Mouse (Mus musculus): Measurements from ENCODE around the gene 1700016C15Rik. TPM values are rescaled to one million over a fixed set of nuclear protein-coding genes. Genes with fewer than 3 reads are reported as not detected.

The 1700016C15Rik gene
- polyA plus RNA-seq, 1 experiment from 2014 or later: 1.8 TPM

- peak; percentile 83 for ATAC-seq
- in situ Hi-C loops (cut with MboI; ENCODE audit: low pct_unique_long_range_greater_than_20kb): no loop called here
- peak; percentile 66 for TF ChIP-seq CTCF (IDR thresholded peaks at IDR 0.05)
- no peaks in the 10 kb centered on the region for H3K27me3 ChIP-seq
- peak; percentile 55 for DNase-seq (ENCODE audit: low read depth, low spot score)
- POLR2A ChIA-PET: interaction anchor here (0.8 kb wide), 1 partner anchor 75 kb away, joined by 3 read pairs; no protein-coding TSS in a partner anchor
- CTCF ChIA-PET: interaction anchor here (0.8 to 4.0 kb wide), 11 partner anchors 9 to 720 kb away, joined by 3 to 16 read pairs (median 3); no protein-coding TSS in a partner anchor
These were observed 27.0 kb upstream of the 1700016C15Rik start for GRCm38 (mm10) chr1:177702481-177703146.

GRCm38 (mm10) chr1:177703147-177703807 lies 26.3 kb upstream of the 1700016C15Rik start:
- CTCF ChIA-PET: interaction anchor here (0.8 to 4.0 kb wide), 11 partner anchors 8 to 721 kb away, joined by 3 to 16 read pairs (median 3); no protein-coding TSS in a partner anchor
- no peak for TF ChIP-seq CTCF (IDR thresholded peaks at IDR 0.05)
- H3K27me3 ChIP-seq: no peaks in the 10 kb centered on the region
- in situ Hi-C loops (cut with MboI; ENCODE audit: low pct_unique_long_range_greater_than_20kb): no loop called here
- DNase-seq (ENCODE audit: low read depth, low spot score) (peak; percentile 80), ATAC-seq (peak; percentile 55)
- POLR2A ChIA-PET: interaction anchor here (0.8 kb wide), 1 partner anchor 74 kb away, joined by 3 read pairs; no protein-coding TSS in a partner anchor

DNA sequence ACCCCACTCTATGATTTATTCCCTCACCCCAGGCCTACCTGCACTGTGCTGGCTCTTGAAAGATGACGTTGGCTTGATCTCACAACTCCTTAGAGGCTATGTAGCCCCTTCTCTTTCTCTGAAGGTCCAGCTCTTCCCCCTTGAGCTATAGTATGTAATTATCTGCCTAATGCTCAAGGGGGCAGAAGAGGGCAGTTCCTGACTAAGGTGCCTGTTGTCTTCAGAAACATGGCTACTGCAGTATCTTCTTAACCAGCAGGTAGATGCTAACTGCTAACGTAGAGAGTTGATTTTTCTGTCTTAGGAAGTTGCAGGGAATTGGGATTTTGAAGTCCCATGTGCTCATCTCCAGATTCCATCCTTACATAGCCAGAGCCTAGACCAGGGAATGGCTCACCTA lies 24.4 kb upstream of the 1700016C15Rik start:
- CTCF ChIA-PET: interaction anchor here (0.5 to 1.4 kb wide), 6 partner anchors 17 to 175 kb away, joined by 3 to 4 read pairs (median 3); no protein-coding TSS in a partner anchor
- peak; percentile 53 for TF ChIP-seq CTCF (IDR thresholded peaks at IDR 0.05)
- POLR2A ChIA-PET: no interaction called here
- no peak for ATAC-seq
- H3K27me3 ChIP-seq: no peaks in the 10 kb centered on the region
- DNase-seq (ENCODE audit: low read depth, low spot score): no peak
- in situ Hi-C loops (cut with MboI; ENCODE audit: low pct_unique_long_range_greater_than_20kb): no loop called here

GRCm38 (mm10) chr1:177707571-177707970 lies 22.0 kb upstream of the 1700016C15Rik start:
- ChIA-PET CTCF (no interaction called here), POLR2A (no interaction called here)
- no peaks in the 10 kb centered on the region for H3K27me3 ChIP-seq
- ATAC-seq: no peak
- no peak for TF ChIP-seq CTCF (IDR thresholded peaks at IDR 0.05)
- in situ Hi-C loops (cut with MboI; ENCODE audit: low pct_unique_long_range_greater_than_20kb): no loop called here
- DNase-seq (ENCODE audit: low read depth, low spot score): no peak

DNA sequence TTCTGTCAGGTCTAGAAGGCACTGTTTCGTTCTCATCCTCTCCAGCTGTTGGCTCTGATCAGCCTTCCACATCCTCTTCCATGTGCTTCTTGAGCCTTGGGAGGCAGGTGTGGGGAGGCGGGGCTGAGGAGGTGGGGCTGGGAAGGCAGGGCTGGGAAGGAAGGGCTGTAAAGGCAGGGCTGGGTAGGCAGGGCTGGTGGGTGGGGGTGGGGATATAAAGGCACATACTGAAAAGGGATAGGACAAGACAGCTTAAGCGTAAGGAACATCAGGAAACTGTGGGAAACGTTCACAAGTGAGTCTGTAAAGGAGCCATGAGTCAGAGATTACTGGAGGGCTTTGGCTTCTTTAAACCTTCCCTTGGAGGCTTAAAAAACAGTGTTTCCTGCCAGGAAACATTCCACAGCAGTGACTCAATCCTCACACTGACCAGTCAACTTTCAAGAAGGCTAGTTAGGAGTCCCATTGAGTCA lies 21.0 kb upstream of the 1700016C15Rik start:
- TF ChIP-seq CTCF (IDR thresholded peaks at IDR 0.05): no peak
- ATAC-seq (peak; percentile 78), DNase-seq (ENCODE audit: low read depth, low spot score) (peak; percentile 80)
- no peaks in the 10 kb centered on the region for H3K27me3 ChIP-seq
- POLR2A ChIA-PET: no interaction called here
- CTCF ChIA-PET: interaction anchor here (0.9 kb wide), 1 partner anchor 86 kb away, joined by 3 read pairs; no protein-coding TSS in a partner anchor
- in situ Hi-C loops (cut with MboI; ENCODE audit: low pct_unique_long_range_greater_than_20kb): no loop called here

DNA sequence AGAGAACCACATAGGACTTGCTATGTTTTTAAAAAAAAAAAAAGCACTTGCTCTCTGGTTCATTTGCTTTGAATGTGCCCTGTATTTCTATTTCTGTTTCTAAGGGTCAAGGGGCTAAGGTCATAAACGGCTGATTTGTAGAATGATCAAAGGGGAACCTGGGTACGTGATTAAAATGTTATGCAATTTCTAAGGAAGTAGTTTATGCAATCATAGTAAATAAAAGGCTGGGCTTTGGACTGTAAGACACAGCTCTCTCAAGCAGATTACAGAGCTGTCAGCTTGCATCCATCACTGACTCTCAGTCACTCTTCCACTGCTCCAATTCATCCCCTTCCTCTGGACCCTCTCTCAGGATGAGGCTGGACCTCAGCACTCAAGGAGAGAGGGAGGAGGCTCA lies 18.6 kb upstream of the 1700016C15Rik start:
- CTCF ChIA-PET: interaction anchor here (1.0 to 2.3 kb wide), 4 partner anchors 9 to 32 kb away, joined by 3 to 9 read pairs (median 4); no protein-coding TSS in a partner anchor

GRCm38 (mm10) chr1:177711418-177711817 lies 18.2 kb upstream of the 1700016C15Rik start:
- DNase-seq (ENCODE audit: low read depth, low spot score) (peak; percentile 44), ATAC-seq (peak; percentile 97)
- in situ Hi-C loops (cut with MboI; ENCODE audit: low pct_unique_long_range_greater_than_20kb): loop anchor here (5.0 kb wide), 1 partner anchor 81 kb away; no protein-coding TSS in a partner anchor
- TF ChIP-seq CTCF (IDR thresholded peaks at IDR 0.05): no peak
- ChIA-PET CTCF (interaction anchor here (1.0 to 2.3 kb wide), 4 partner anchors 9 to 32 kb away, joined by 3 to 9 read pairs (median 4); no protein-coding TSS in a partner anchor), POLR2A (interaction anchor here (0.5 kb wide), 1 partner anchor 27 kb away, joined by 3 read pairs; no protein-coding TSS in a partner anchor)
- H3K27me3 ChIP-seq: no peaks in the 10 kb centered on the region

More for the DNA sequence above, 18.6 kb upstream of the 1700016C15Rik start:
- in situ Hi-C loops (cut with MboI; ENCODE audit: low pct_unique_long_range_greater_than_20kb): loop anchor here (5.0 kb wide), 1 partner anchor 81 kb away; no protein-coding TSS in a partner anchor
- POLR2A ChIA-PET: interaction anchor here (0.5 to 0.6 kb wide), 2 partner anchors 28 to 88 kb away, joined by 3 to 6 read pairs; no protein-coding TSS in a partner anchor
- ATAC-seq (peak; percentile 38), DNase-seq (ENCODE audit: low read depth, low spot score) (no peak)
- no peak for TF ChIP-seq CTCF (IDR thresholded peaks at IDR 0.05)
- H3K27me3 ChIP-seq: no peaks in the 10 kb centered on the region

GRCm38 (mm10) chr1:177713635-177714396 lies 15.8 kb upstream of the 1700016C15Rik start:
- TF ChIP-seq CTCF (IDR thresholded peaks at IDR 0.05): no peak
- ChIA-PET CTCF (no interaction called here), POLR2A (no interaction called here)
- ATAC-seq (no peak), DNase-seq (ENCODE audit: low read depth, low spot score) (no peak)
- in situ Hi-C loops (cut with MboI; ENCODE audit: low pct_unique_long_range_greater_than_20kb): loop anchor here (5.0 kb wide), 1 partner anchor 78 kb away; no protein-coding TSS in a partner anchor
- no peaks in the 10 kb centered on the region for H3K27me3 ChIP-seq

DNA sequence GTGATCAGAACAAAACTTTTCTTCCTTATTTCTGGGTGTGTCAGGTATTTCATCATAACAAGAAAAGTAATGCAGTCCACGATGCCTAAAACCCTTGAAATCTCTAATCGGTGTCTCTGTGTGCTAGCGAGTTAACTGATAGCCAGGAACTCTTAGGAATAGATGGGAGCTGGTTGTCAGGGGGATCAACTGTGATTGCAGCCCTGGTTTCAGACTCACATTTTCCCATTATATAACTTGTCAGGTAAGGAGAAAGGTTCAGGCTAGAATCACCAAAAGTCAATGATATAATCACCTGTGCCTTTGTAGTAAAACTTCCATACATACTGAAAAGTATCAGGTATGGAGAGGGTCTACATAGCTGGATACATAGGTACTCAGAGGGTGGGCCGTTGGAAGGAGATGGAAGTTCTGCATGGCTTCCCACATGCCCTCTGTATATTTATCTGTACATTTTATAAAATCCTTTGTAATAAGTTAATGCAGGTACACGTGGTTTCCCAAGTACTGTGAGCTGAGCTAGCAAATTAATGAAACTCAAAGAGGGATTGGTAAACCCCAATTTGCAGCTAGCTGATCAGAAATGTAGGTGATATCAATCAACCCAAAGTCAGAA lies 15.1 kb upstream of the 1700016C15Rik start:
- H3K27me3 ChIP-seq: no peaks in the 10 kb centered on the region
- POLR2A ChIA-PET: no interaction called here
- DNase-seq (ENCODE audit: low read depth, low spot score) (no peak), ATAC-seq (no peak)
- in situ Hi-C loops (cut with MboI; ENCODE audit: low pct_unique_long_range_greater_than_20kb): loop anchor here (5.0 kb wide), 1 partner anchor 78 kb away; no protein-coding TSS in a partner anchor
- CTCF ChIA-PET: no interaction called here
- TF ChIP-seq CTCF (IDR thresholded peaks at IDR 0.05): no peak

Data from Patski (cell line).